Mouse (Mus musculus) liver, adult (tissue): ENCODE results near the gene Syt7.

Source experiments
- GATA4 ChIP-seq: IDR thresholded peaks from 2 replicates; pipeline ENCODE4 v1.6.1; 2014; ENCODE audit warnings: mild to moderate bottlenecking, low read length; ENCODE audit not compliant: insufficient replicate concordance

Gene Syt7

DNA sequence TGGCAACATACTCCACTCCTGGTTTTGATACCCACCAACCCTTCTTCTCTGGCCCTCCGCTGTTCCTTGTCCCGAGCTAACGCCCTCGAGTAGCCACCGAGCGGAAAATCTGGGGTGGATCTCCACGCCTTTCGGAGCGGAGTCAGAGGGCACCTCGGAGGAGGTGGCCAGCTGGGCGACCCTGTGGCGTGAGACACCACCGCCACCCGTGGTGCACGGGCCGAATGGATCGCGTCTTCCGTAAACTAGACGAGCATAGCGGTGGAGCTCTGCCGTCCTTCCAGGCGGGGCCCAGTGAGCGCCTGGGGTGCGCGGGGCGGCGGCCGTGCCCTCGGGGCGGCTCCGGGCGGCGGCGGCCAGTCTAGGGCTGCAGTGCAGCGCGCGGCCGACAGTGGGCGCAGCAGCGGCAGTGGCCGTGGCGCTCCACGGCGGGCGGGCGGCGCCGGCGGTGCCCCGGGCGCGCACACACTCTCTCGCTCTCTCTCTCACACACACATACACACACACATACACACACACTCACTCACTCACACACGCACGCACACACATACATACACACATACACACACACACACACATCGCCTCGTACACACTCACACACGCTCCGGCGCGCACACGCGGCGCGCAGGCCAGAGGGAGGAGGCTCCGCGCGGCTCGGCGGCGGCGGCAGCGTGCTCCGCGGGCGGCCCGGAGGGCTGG is at the start of gene Syt7:
Gene Syt7 (plus strand): TSS at position 476 of the 699 bp plus-strand sequence.
- peak; percentile 13; the same call in 1 of the 2 replicates for TF ChIP-seq GATA4

DNA sequence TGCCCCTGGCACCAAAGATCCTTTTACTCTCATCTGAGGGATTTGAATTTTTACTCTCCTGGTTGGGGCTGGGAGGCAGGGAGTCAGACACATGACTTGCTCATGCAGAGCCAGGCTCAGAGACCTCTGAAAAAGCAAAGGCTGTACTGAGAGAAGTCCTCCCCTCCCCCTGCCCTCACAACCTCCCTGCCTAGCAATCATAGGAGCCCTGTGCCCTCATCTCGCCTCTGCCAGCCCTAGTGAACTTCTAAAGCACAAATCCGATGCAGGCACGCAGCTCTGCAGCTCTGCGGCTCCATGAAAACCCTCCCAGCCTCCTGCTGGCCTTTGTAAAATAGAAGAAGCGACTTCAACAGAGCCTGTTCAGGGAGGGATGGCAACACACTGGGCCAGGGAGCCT is 49.6 kb upstream of the Syt7 start:
- TF ChIP-seq GATA4, result no peak

DNA sequence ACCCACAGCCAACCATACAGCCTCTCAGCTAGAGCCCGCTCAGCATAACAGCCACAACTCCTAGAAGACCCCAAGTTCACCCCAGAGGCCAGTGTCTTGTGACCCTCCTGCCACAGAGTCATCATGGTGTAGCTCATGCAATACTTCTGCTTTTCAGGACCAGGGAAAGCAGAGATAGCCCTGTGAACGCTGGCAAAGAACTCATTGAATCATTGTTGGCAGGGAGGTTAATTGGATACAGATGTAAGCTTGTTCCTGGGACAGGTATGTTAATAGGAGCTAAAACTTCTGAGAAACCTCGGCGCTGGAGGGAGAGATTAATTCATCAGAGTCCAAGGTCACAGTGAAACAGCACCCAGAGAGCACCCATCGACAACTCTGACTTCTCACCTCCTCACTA is 48.2 kb upstream of the Syt7 start:
- TF ChIP-seq GATA4, result no peak

DNA sequence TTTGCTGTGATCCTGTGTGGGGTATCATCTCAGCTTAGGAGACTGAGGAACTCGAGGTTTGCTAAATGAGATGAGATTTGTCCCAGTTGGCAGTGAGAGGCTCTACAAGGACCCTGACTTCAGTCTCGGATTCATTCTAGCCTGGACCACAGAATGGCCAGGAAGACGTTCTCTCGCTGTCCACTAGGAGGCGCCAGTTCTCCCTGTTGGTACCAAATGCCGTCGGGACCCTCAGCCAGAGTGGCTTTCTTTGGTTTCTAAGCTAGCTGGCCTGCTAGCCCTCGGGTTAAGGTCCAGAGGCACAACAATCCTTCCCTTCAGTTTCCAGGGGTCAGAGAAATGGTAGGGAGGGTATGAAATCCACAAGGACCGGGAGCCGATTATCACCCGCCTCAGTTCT is 47.7 kb upstream of the Syt7 start:
- no peak for TF ChIP-seq GATA4

DNA sequence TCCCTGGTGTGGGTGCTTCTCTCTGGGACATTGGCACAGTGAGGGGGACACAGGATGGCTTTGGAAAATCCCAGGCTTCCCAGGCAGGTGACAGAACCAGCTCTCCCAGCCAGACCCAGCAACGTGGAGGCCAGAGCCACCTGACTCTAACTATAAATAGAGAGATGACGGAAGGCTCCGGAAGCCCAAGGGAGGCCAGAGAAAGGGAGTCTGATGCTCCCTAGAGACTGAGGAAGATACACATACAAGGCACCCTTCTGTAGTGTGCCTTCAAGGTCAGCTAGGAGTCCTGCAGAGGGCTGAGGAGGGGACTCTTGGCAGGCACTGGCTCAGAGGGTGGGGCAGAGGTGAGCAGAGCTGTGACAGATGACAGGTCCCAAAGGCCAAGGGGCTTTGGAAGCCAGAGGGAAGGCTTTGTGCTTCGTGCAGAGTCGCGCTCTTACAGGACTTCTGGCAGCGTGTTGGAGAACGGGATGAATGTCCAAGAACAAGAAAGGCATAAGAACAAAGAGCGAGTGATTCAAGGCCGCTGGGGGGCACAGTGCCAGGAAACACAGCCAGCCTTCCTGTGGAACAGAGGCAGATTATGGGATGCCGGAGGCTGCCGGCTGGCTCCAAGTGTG is 47.0 kb upstream of the Syt7 start:
- TF ChIP-seq GATA4, result no peak

DNA sequence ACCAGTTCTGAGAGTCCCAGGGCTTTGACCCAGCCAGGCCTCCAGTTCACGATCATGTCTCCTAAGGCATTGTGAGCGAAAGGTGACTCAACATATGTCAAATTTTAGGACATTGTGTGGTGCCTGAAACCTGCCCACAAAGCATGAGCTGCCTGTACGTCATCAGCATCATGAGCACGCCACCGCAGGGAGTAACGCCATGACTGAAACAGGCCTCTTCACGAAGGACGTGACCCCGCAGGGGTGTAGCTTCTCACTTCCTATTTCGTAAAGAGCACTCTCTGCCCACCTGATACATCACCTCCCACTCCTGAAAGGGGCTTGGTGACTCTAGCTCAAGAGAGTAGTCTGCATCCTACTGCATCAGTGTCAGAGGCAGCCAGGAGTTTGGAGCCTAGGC is 45.0 kb upstream of the Syt7 start:
- no peak for TF ChIP-seq GATA4

DNA sequence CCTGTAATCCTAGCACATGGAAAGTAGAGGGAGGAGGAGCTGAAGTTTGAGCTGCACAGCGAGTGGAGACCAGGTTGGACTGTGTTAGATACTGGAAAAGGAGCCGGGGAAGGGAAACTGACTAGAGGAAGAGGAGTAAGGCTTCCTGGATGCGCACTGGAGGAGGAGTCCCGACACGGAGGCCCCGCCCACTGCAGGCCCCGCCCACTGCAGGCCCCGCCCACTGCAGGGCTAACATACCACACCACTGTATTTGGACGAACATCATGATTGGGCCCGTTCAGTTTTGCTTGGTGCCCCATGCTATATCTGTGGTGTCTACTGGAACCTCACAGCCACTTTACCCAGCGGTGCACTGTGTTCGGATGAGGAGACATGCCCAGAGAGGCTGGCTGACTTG is 43.2 kb upstream of the Syt7 start:
- no peak for TF ChIP-seq GATA4

DNA sequence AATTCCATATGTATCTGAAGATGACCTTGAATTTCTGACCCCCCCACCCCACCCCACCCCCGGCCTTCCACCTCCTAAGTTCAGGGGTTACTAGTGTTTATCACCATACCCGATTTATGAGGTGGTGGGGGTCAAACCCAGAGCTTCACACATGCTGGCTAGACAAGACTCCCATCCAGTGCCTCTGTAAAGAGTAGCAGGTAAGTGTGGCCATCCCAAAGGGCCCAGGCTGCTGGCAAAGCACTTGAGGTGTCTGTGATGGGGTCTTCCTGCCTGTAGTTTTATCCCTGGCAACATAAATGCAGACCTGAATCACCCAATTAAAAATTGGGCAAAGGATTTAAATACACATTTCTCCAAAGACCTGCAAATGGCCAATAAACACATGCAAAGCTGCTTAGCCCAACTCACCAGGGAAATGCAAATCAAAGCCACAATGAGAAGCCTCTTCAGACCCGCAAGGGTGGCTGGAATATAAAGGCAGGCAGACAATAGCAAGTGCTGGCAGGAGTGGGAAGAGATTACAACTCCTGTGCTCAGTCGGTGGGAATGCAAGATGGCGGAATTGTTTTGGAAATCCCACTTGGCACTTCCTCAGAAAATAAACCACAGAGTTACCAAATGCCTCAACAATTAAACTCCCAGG is 41.1 kb upstream of the Syt7 start:
- TF ChIP-seq GATA4, result no peak

DNA sequence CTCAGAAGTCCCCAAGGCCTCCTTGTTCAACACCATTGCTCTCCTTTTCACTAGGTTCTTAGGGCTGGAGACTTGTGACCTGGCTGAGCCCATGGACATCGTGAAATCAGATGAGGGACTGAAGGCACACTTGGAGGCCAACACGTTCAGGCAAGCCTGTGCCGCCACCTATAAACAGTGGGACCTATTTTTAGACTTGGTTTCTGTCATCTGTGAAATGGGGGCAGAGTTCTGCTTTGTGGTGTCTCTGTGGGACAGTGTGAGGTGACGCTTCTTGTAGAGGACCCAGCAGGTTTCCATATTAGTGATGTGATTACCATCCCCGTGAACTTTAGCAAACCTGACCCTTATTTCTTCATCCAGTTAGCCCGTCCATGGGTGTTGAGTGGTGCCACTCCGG is 36.7 kb upstream of the Syt7 start:
- TF ChIP-seq GATA4, result no peak

DNA sequence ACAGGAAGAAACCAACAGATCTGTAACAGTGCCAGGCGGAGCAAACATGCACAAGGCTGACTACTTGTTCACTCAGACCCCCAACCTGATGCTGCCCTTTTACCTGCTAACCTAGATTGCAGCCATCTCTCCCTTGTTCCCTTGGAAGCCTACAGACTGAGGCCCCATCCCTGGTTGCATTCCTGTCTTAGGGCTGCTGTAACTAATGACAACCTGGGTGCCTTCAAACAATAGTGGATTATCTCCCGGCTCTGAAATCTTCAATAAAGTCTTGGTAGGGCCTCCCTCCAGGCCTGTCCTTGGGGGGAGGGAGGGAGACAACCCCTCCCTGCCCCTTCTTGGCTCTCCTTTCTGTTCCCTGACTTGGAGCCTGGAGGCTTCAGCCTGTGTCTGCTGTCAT is 34.1 kb upstream of the Syt7 start:
- no peak for TF ChIP-seq GATA4

DNA sequence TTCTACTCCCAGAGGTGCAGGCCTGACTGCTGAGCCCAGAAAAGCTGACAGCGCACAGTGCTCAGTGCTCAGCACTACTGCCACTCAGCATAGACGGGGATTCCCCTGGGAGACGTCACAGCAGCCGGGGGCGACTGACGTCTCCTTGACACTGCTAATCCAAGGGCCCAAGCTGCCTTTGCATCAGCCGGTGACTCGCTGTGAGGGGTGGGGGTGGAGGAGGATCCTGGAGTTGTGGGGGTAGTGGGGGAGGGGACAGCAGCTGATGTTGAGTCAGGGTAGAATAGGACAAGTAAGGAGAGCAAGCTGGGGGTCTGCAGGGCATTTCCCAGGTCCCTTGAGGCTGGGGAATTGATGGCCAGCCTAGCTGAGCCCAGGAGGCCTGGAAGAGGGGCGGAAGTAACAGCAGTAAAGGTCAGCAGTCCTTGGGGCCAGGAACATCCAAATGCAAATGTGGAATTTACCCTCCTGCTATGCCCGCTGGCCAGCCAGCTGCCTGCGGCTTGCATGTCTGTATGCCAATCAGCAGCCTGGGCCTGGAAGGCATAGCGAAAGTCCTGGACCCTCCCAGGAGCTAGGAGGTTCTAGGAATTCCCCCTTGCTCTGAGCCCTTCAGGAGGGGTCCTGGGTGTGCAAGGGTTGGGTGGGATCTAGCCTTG is 31.9 kb upstream of the Syt7 start:
- TF ChIP-seq GATA4, result no peak

DNA sequence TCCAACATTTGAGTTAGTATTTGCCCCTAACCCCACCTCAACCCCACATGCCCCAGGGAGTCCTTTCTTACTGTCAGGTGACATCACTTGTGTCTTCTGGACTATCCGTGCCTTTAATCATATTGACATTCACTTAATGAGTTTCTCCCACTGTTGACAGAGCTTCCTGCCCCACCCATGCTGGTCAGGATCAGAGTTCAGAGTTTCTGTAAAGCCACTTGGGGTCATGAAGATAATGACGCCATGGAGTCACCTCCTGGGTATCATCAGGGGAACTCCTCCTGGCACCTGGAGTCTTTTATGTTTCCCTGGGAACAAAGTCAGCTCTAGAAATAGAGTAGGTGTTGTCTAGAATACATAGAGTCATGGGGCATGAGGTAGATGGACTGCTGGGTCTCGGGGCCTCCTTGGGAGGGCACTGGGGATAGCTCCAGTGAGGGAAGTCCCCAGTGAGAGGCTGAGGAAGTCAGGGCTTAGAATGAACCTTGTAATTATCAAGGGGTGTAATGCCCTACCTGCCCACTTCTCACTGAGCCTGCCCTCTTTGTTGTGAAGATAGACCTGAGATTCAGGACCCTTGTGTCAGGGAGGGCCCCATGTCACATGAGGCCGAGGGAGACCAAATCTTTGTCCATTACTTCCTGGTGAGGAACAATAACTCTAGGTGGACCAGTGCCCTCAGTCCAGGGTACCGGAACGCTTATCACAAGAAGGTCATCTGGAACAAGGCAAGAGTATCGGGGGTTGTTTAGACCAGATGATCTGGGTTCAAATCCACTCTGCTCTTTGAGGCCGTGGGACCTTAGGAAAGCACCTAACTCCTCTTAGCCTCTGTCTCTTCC is 29.6 kb upstream of the Syt7 start:
- no peak for TF ChIP-seq GATA4

DNA sequence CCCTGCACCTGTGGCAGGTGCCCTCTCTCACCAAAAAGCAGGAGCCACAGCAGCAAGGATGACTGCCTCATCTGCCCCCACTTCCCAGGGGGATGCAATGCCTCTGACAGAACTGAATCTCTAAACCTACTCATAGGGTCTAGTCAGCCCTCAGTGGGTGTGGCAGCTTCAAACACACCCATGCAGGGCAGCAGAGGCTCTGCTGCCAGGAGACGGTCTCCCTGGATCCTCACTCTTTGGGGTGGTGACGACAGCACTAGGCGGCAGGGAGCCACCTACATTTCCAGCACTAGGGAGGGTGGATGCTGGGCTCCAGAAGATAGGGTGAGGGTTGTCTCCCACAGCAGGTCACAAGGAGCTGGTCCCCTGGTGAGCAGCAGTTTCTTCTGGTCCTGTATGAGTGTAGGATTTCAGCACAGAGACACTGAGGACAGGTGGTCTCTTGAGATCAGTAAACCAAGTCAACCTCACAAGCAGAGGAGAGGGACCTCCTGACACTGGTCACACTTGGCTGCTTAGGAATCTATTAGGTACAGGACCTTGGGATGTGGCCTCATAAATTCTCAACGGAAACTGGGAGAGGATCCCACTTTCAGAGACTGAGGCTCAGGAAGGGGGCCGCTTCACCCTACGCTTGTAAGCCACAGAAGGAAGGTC is 26.3 kb upstream of the Syt7 start:
- no peak for TF ChIP-seq GATA4

DNA sequence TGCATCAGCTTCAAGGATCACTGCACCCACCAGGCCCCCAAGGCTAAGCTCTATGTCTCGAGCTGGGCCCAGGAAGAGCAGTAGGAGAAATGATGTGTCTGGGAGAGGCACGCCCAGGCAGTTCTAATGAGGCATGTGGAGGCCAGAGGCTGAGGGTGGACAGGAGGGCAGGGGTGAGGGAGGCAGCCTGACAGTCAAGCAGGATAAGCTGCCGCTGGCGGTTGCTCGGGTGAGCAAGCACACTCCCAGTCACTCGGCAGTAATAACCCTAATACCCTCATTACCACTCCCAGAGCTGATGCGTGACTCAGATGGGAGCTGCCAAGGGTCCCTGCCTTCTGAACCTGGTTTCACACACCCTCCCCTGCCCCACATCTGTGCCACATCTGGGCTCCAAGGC is 25.0 kb upstream of the Syt7 start:
- TF ChIP-seq GATA4, result no peak
